Mouse (Mus musculus): ENCODE measurements around the gene Alox12. TPM values are rescaled to one million over a fixed set of nuclear protein-coding genes. Genes with fewer than 3 reads are reported as not detected.

Alox12 gene
- total RNA-seq, 1 experiment: 0.49 TPM

- TF ChIP-seq HCFC1 (IDR thresholded peaks at IDR 0.05; ENCODE audit: borderline replicate concordance, insufficient read depth, low read length) (no peak), ZNF384 (IDR thresholded peaks at IDR 0.05; ENCODE audit: low read depth, low read length) (no peak)
- H3K9me3 ChIP-seq (ENCODE audit: control insufficient read depth, insufficient read depth, low read depth, low read length): no peaks in the 10 kb centered on the region
- H3K4me1 ChIP-seq (ENCODE audit: control insufficient read depth in 2 of 2, insufficient read depth in 2 of 2, low read length in 2 of 2, poor library complexity in 1 of 2): 0 out of 4 replicates have a peak, but pooled peaks cover 0 to 5% of the 10 kb centered on the region in 2 experiments
- H3K9ac ChIP-seq (ENCODE audit: insufficient read depth, low read depth, low read length, poor library complexity, severe bottlenecking): no peak overlapping the region
- in situ Hi-C loops (cut with MboI; ENCODE audit: low sequenced_read_pairs in 2 of 2, unreplicated experiment in 2 of 2): no loop called here
- no peak overlapping the region for H3K27ac ChIP-seq (ENCODE audit: insufficient read depth, low read depth, low read length, poor library complexity, severe bottlenecking)
- no peak for DNase-seq (ENCODE audit: low read depth, low spot score)
- H3K36me3 ChIP-seq (ENCODE audit: control insufficient read depth, insufficient read depth, low read length, poor library complexity, severe bottlenecking): no peaks in the 10 kb centered on the region
- H3K4me3 ChIP-seq (ENCODE audit: insufficient read depth in 1 of 2, low read depth in 1 of 2, low read length in 2 of 2, poor library complexity in 1 of 2, severe bottlenecking in 1 of 2): no peak overlapping the region
Observed at GRCm38 (mm10) chr11:70200036-70200608, 55.0 kb downstream of the Alox12 start.

DNA sequence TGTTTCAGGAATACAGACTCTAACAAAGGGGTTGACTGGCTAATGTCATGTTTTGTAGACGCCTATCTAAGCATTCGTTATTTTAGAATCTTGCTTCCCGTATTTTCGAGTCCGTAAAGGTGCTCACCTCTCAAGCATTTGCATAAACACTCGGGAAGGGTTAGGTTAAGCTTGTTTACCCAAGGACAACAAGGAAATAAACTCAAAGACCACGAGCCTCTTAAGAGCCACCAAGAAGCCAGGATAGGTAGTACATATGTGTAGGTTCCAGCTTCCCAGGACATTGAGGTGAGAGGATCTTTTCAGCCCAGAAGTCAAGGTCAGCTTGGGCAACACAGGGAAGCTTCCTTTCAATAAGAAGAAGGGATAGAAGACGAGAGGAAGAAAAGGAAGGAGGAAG, 56.0 kb downstream of the Alox12 start:
- no peak for DNase-seq (ENCODE audit: low read depth, low spot score)
- TF ChIP-seq CHD2 (IDR thresholded peaks at IDR 0.05; ENCODE audit: low read depth, low read length): no peak
- no peak for TF ChIP-seq MAFK (IDR thresholded peaks at IDR 0.05; ENCODE audit: insufficient read depth, low read depth, low read length)
- no peak for TF ChIP-seq ZNF384 (IDR thresholded peaks at IDR 0.05; ENCODE audit: low read depth, low read length)
- H3K27ac ChIP-seq (ENCODE audit: insufficient read depth, low read depth, low read length, poor library complexity, severe bottlenecking): no peak overlapping the region
- H3K36me3 ChIP-seq (ENCODE audit: control insufficient read depth, insufficient read depth, low read length, poor library complexity, severe bottlenecking): no peaks in the 10 kb centered on the region
- no peak overlapping the region for H3K4me3 ChIP-seq (ENCODE audit: insufficient read depth in 1 of 2, low read depth in 1 of 2, low read length in 2 of 2, poor library complexity in 1 of 2, severe bottlenecking in 1 of 2)
- H3K9ac ChIP-seq (ENCODE audit: insufficient read depth, low read depth, low read length, poor library complexity, severe bottlenecking): no peak overlapping the region
- in situ Hi-C loops (cut with MboI; ENCODE audit: low sequenced_read_pairs in 2 of 2, unreplicated experiment in 2 of 2): no loop called here
- no peaks in the 10 kb centered on the region for H3K9me3 ChIP-seq (ENCODE audit: control insufficient read depth, insufficient read depth, low read depth, low read length)
- H3K4me1 ChIP-seq (ENCODE audit: control insufficient read depth in 2 of 2, insufficient read depth in 2 of 2, low read length in 2 of 2, poor library complexity in 1 of 2): 0 out of 4 replicates have a peak, but pooled peaks cover 0 to 5% of the 10 kb centered on the region in 2 experiments

GRCm38 (mm10) chr11:70198332-70198731, 56.8 kb downstream of the Alox12 start:
- TF ChIP-seq ZC3H11A (IDR thresholded peaks at IDR 0.05; ENCODE audit: borderline replicate concordance, low read depth, low read length) (no peak), CHD2 (IDR thresholded peaks at IDR 0.05; ENCODE audit: low read depth, low read length) (no peak), ZNF384 (IDR thresholded peaks at IDR 0.05; ENCODE audit: low read depth, low read length) (no peak), HCFC1 (IDR thresholded peaks at IDR 0.05; ENCODE audit: borderline replicate concordance, insufficient read depth, low read length) (no peak), MAFK (IDR thresholded peaks at IDR 0.05; ENCODE audit: insufficient read depth, low read depth, low read length) (no peak)
- no peaks in the 10 kb centered on the region for H3K36me3 ChIP-seq (ENCODE audit: control insufficient read depth, insufficient read depth, low read length, poor library complexity, severe bottlenecking)
- in situ Hi-C loops (cut with MboI; ENCODE audit: low sequenced_read_pairs in 2 of 2, unreplicated experiment in 2 of 2): no loop called here
- no peak overlapping the region for H3K4me3 ChIP-seq (ENCODE audit: insufficient read depth in 1 of 2, low read depth in 1 of 2, low read length in 2 of 2, poor library complexity in 1 of 2, severe bottlenecking in 1 of 2)
- DNase-seq (ENCODE audit: low read depth, low spot score): no peak
- H3K9ac ChIP-seq (ENCODE audit: insufficient read depth, low read depth, low read length, poor library complexity, severe bottlenecking): no peak overlapping the region
- H3K27ac ChIP-seq (ENCODE audit: insufficient read depth, low read depth, low read length, poor library complexity, severe bottlenecking): no peak overlapping the region
- H3K9me3 ChIP-seq (ENCODE audit: control insufficient read depth, insufficient read depth, low read depth, low read length): no peaks in the 10 kb centered on the region
- 0 out of 4 replicates have a peak, but pooled peaks cover 0 to 5% of the 10 kb centered on the region in 2 experiments for H3K4me1 ChIP-seq (ENCODE audit: control insufficient read depth in 2 of 2, insufficient read depth in 2 of 2, low read length in 2 of 2, poor library complexity in 1 of 2)

GRCm38 (mm10) chr11:70193354-70194285, 61.5 kb downstream of the Alox12 start:
- peaks cover 0 to 3% of the 10 kb centered on the region in 2 experiments; a peak in 2 of 4 replicates for H3K4me1 ChIP-seq (ENCODE audit: control insufficient read depth in 2 of 2, insufficient read depth in 2 of 2, low read length in 2 of 2, poor library complexity in 1 of 2)
- no peaks in the 10 kb centered on the region for H3K36me3 ChIP-seq (ENCODE audit: control insufficient read depth, insufficient read depth, low read length, poor library complexity, severe bottlenecking)
- DNase-seq (ENCODE audit: low read depth, low spot score): no peak
- in situ Hi-C loops (cut with MboI; ENCODE audit: low sequenced_read_pairs in 2 of 2, unreplicated experiment in 2 of 2): no loop called here
- H3K27ac ChIP-seq (ENCODE audit: insufficient read depth, low read depth, low read length, poor library complexity, severe bottlenecking): no peak overlapping the region
- H3K9me3 ChIP-seq (ENCODE audit: control insufficient read depth, insufficient read depth, low read depth, low read length): no peaks in the 10 kb centered on the region
- H3K4me3 ChIP-seq (ENCODE audit: insufficient read depth in 1 of 2, low read depth in 1 of 2, low read length in 2 of 2, poor library complexity in 1 of 2, severe bottlenecking in 1 of 2): no peak overlapping the region
- TF ChIP-seq ZNF384 (IDR thresholded peaks at IDR 0.05; ENCODE audit: low read depth, low read length) (no peak), CHD2 (IDR thresholded peaks at IDR 0.05; ENCODE audit: low read depth, low read length) (no peak), MAFK (IDR thresholded peaks at IDR 0.05; ENCODE audit: insufficient read depth, low read depth, low read length) (no peak), ZC3H11A (IDR thresholded peaks at IDR 0.05; ENCODE audit: borderline replicate concordance, low read depth, low read length) (no peak), HCFC1 (IDR thresholded peaks at IDR 0.05; ENCODE audit: borderline replicate concordance, insufficient read depth, low read length) (no peak)
- no peak overlapping the region for H3K9ac ChIP-seq (ENCODE audit: insufficient read depth, low read depth, low read length, poor library complexity, severe bottlenecking)
